Mouse (Mus musculus): ENCODE results near the gene Ano9. TPM values are rescaled to one million over a fixed set of nuclear protein-coding genes. Genes with fewer than 3 reads are reported as not detected.

Gene Ano9
- polyA plus RNA-seq, 1 experiment = not detected

DNA sequence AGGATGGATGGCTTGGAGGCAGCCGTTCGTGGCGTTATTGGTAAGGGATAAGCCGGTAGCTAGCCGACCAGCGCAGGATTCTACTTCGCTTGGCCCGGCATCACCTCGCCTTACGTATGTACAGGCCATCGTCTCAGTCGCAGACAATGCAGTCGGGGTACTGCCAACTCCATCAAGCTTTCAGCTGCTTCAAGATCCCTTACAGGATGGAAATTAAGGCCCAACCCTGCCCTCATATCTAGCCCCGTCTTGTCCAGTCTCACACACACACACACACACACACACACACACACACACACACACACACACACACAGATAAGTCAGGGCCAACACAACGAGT, 5.9 kb upstream of the Ano9 start:
- TF ChIP-seq TCF12 (IDR thresholded peaks at IDR 0.05; ENCODE audit: insufficient read depth, poor library complexity, severe bottlenecking) (no peak), MYOD1 (IDR thresholded peaks at IDR 0.05; ENCODE audit: control insufficient read depth in 1 of 3, insufficient read length in 2 of 3, low read depth in 2 of 3) (no peak), TCF3 (IDR thresholded peaks at IDR 0.05; ENCODE audit: insufficient read length, low read depth) (no peak), USF1 (IDR thresholded peaks at IDR 0.05; ENCODE audit: low read depth) (no peak), MYOG (IDR thresholded peaks at IDR 0.05; ENCODE audit: control insufficient read depth in 1 of 3, insufficient read depth in 1 of 3, insufficient read length in 2 of 3, low read depth in 2 of 3) (no peak), E2F4 (IDR thresholded peaks at IDR 0.05; ENCODE audit: insufficient read depth) (no peak), POLR2A (IDR thresholded peaks at IDR 0.05; ENCODE audit: insufficient read length, low read depth) (no peak), SRF (IDR thresholded peaks at IDR 0.05; ENCODE audit: control insufficient read depth, insufficient read length, low read depth) (no peak)
- no peaks in the 10 kb centered on the region for H3K36me3 ChIP-seq (ENCODE audit: control insufficient read depth, insufficient read depth)
- H3K27me3 ChIP-seq (ENCODE audit: control insufficient read depth, insufficient read depth, insufficient read length) = no peaks in the 10 kb centered on the region
- H3K4me2 ChIP-seq (ENCODE audit: low read depth) = peak overlapping the region; percentile 67
- peak overlapping the region; percentile 4 for H3ac ChIP-seq (ENCODE audit: control insufficient read depth, insufficient read length)
- peak overlapping the region; percentile 40 for H3K4me3 ChIP-seq
- H3K79me2 ChIP-seq (ENCODE audit: control insufficient read depth, insufficient read depth) = no peaks in the 10 kb centered on the region

DNA sequence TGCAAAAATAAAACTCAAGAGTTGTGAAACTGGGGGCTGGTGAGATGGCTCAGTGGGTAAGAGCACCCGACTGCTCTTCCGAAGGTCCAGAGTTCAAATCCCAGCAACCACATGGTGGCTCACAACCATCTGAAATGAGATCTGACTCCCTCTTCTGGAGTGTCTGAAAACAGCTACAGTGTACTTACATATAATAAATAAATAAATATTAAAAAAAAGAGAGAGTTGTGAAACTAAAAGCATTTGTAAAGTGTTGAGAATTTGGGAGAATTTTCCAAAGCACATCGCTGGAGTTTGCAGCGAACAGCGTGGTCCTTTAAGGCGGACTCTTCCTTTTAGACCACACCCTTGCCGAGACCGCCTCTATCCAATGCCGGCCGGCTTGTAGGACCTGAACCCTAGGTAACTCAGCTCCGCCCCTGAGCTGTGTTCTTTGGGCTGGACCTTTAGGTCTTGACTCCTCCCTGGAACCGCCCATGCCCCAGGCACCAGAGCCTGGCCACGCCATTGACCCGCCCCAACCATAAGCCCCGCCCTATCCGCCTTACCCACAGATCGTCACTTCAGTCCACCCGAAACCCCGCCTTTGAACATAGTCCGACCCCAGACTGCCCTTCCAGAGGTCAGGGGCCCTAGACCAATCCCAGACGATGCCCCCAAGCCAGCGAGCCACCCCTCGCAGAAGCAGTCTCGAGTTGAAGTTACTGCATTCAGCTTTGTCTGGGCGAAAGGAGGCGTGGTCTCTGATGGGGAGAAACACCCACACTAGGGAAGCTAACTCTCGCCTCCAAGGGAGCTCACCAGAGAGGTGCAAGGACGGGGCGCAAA, 5.3 kb upstream of the Ano9 start:
- H3K79me2 ChIP-seq (ENCODE audit: control insufficient read depth, insufficient read depth) = no peaks in the 10 kb centered on the region
- TF ChIP-seq POLR2AphosphoS2 (IDR thresholded peaks at IDR 0.05; ENCODE audit: insufficient read length, low read depth) (peak; percentile 22), REST (IDR thresholded peaks at IDR 0.05; ENCODE audit: insufficient read depth, insufficient read length) (no peak), SRF (IDR thresholded peaks at IDR 0.05; ENCODE audit: control insufficient read depth, insufficient read length, low read depth) (no peak)
- no peaks in the 10 kb centered on the region for H3K27me3 ChIP-seq (ENCODE audit: control insufficient read depth, insufficient read depth, insufficient read length)
- H3ac ChIP-seq (ENCODE audit: control insufficient read depth, insufficient read length) = peak overlapping the region; percentile 4
- no peaks in the 10 kb centered on the region for H3K36me3 ChIP-seq (ENCODE audit: control insufficient read depth, insufficient read depth)
- H3K4me2 ChIP-seq (ENCODE audit: low read depth) = peak overlapping the region; percentile 67
- peak overlapping the region; percentile 40 for H3K4me3 ChIP-seq

- no peaks in the 10 kb centered on the region for H3K79me2 ChIP-seq (ENCODE audit: control insufficient read depth, insufficient read depth)
- peak within 1 kb of the TSS; percentile 4 for H3ac ChIP-seq (ENCODE audit: control insufficient read depth, insufficient read length)
- H3K4me2 ChIP-seq (ENCODE audit: low read depth) = peak within 1 kb of the TSS; percentile 67
- peak within 1 kb of the TSS; percentile 40 for H3K4me3 ChIP-seq
- H3K36me3 ChIP-seq (ENCODE audit: control insufficient read depth, insufficient read depth) = no peaks in the 10 kb centered on the region
- TF ChIP-seq CEBPB (IDR thresholded peaks at IDR 0.05; ENCODE audit: insufficient read depth, poor library complexity, severe bottlenecking) (no peak), E2F4 (IDR thresholded peaks at IDR 0.05; ENCODE audit: insufficient read depth) (no peak), POLR2A (IDR thresholded peaks at IDR 0.05; ENCODE audit: insufficient read length, low read depth) (no peak), TCF3 (IDR thresholded peaks at IDR 0.05; ENCODE audit: insufficient read length, low read depth) (no peak), MYOG (IDR thresholded peaks at IDR 0.05; ENCODE audit: control insufficient read depth in 1 of 3, insufficient read depth in 1 of 3, insufficient read length in 2 of 3, low read depth in 2 of 3) (no peak), SRF (IDR thresholded peaks at IDR 0.05; ENCODE audit: control insufficient read depth, insufficient read length, low read depth) (no peak), USF1 (IDR thresholded peaks at IDR 0.05; ENCODE audit: low read depth) (no peak), TCF12 (IDR thresholded peaks at IDR 0.05; ENCODE audit: insufficient read depth, poor library complexity, severe bottlenecking) (no peak), POLR2AphosphoS2 (IDR thresholded peaks at IDR 0.05; ENCODE audit: insufficient read length, low read depth) (no peak), MAX (IDR thresholded peaks at IDR 0.05; ENCODE audit: low read depth) (no peak), MYOD1 (IDR thresholded peaks at IDR 0.05; ENCODE audit: control insufficient read depth in 1 of 3, insufficient read length in 2 of 3, low read depth in 2 of 3) (no peak), REST (IDR thresholded peaks at IDR 0.05; ENCODE audit: insufficient read depth, insufficient read length) (no peak)
- peaks cover 6% of the 10 kb centered on the region for H3K27me3 ChIP-seq (ENCODE audit: control insufficient read depth, insufficient read depth, insufficient read length)
These were observed 4.6 kb upstream of the Ano9 start, which contains the start of gene Ptdss2 for GRCm38 (mm10) chr7:141122245-141122644. Gene Ptdss2 (plus strand): TSS chr7:141122382.

GRCm38 (mm10) chr7:141121051-141121531, 3.5 kb upstream of the Ano9 start:
- H3K4me2 ChIP-seq (ENCODE audit: low read depth) = no peak overlapping the region
- TF ChIP-seq MYOG (IDR thresholded peaks at IDR 0.05; ENCODE audit: control insufficient read depth in 1 of 3, insufficient read depth in 1 of 3, insufficient read length in 2 of 3, low read depth in 2 of 3) = no peak
- no peak for TF ChIP-seq SRF (IDR thresholded peaks at IDR 0.05; ENCODE audit: control insufficient read depth, insufficient read length, low read depth)
- TF ChIP-seq E2F4 (IDR thresholded peaks at IDR 0.05; ENCODE audit: insufficient read depth) = no peak
- no peak for TF ChIP-seq POLR2AphosphoS2 (IDR thresholded peaks at IDR 0.05; ENCODE audit: insufficient read length, low read depth)
- TF ChIP-seq USF1 (IDR thresholded peaks at IDR 0.05; ENCODE audit: low read depth) = no peak
- TF ChIP-seq TCF12 (IDR thresholded peaks at IDR 0.05; ENCODE audit: insufficient read depth, poor library complexity, severe bottlenecking) = no peak
- no peak for TF ChIP-seq POLR2A (IDR thresholded peaks at IDR 0.05; ENCODE audit: insufficient read length, low read depth)
- TF ChIP-seq CEBPB (IDR thresholded peaks at IDR 0.05; ENCODE audit: insufficient read depth, poor library complexity, severe bottlenecking) = no peak
- peaks cover 10% of the 10 kb centered on the region for H3K27me3 ChIP-seq (ENCODE audit: control insufficient read depth, insufficient read depth, insufficient read length)
- no peaks in the 10 kb centered on the region for H3K36me3 ChIP-seq (ENCODE audit: control insufficient read depth, insufficient read depth)
- no peaks in the 10 kb centered on the region for H3K79me2 ChIP-seq (ENCODE audit: control insufficient read depth, insufficient read depth)
- H3ac ChIP-seq (ENCODE audit: control insufficient read depth, insufficient read length) = no peak overlapping the region
- H3K4me3 ChIP-seq = no peak overlapping the region

DNA sequence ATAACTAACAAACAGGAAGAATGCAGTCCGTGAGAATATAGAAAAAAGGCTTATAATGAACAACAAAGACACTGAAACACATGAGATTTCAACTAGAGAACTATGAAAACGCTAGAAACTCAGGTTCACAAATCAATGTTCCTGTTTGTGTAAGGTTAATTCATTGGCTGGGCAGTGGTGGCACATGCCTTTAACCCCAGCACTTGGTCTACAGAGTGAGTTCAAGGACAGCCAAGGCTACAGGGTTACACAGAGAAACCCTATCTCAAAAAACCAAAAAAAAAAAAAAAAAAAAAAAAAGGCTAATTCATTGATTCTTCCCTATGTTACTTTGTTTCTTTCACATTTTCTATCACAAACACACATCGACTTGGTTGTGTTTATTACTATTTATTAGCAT, 3.0 kb upstream of the Ano9 start:
- peaks cover 10% of the 10 kb centered on the region for H3K27me3 ChIP-seq (ENCODE audit: control insufficient read depth, insufficient read depth, insufficient read length)
- H3ac ChIP-seq (ENCODE audit: control insufficient read depth, insufficient read length) = no peak overlapping the region
- H3K4me3 ChIP-seq = no peak overlapping the region
- no peaks in the 10 kb centered on the region for H3K36me3 ChIP-seq (ENCODE audit: control insufficient read depth, insufficient read depth)
- H3K79me2 ChIP-seq (ENCODE audit: control insufficient read depth, insufficient read depth) = no peaks in the 10 kb centered on the region
- TF ChIP-seq SRF (IDR thresholded peaks at IDR 0.05; ENCODE audit: control insufficient read depth, insufficient read length, low read depth) (no peak), USF1 (IDR thresholded peaks at IDR 0.05; ENCODE audit: low read depth) (no peak), POLR2A (IDR thresholded peaks at IDR 0.05; ENCODE audit: insufficient read length, low read depth) (no peak), TCF3 (IDR thresholded peaks at IDR 0.05; ENCODE audit: insufficient read length, low read depth) (no peak), TCF12 (IDR thresholded peaks at IDR 0.05; ENCODE audit: insufficient read depth, poor library complexity, severe bottlenecking) (no peak), MYOD1 (IDR thresholded peaks at IDR 0.05; ENCODE audit: control insufficient read depth in 1 of 3, insufficient read length in 2 of 3, low read depth in 2 of 3) (no peak), CEBPB (IDR thresholded peaks at IDR 0.05; ENCODE audit: insufficient read depth, poor library complexity, severe bottlenecking) (no peak), MYOG (IDR thresholded peaks at IDR 0.05; ENCODE audit: control insufficient read depth in 1 of 3, insufficient read depth in 1 of 3, insufficient read length in 2 of 3, low read depth in 2 of 3) (no peak), E2F4 (IDR thresholded peaks at IDR 0.05; ENCODE audit: insufficient read depth) (no peak), REST (IDR thresholded peaks at IDR 0.05; ENCODE audit: insufficient read depth, insufficient read length) (no peak), POLR2AphosphoS2 (IDR thresholded peaks at IDR 0.05; ENCODE audit: insufficient read length, low read depth) (no peak), MAX (IDR thresholded peaks at IDR 0.05; ENCODE audit: low read depth) (no peak)
- H3K4me2 ChIP-seq (ENCODE audit: low read depth) = no peak overlapping the region
